Mouse (Mus musculus): Measurements from ENCODE around the gene Gm11034. TPM values are rescaled to one million over a fixed set of nuclear protein-coding genes. Genes with fewer than 3 reads are reported as not detected.

The Gm11034 gene
- polyA plus RNA-seq, 1 experiment = not detected

DNA sequence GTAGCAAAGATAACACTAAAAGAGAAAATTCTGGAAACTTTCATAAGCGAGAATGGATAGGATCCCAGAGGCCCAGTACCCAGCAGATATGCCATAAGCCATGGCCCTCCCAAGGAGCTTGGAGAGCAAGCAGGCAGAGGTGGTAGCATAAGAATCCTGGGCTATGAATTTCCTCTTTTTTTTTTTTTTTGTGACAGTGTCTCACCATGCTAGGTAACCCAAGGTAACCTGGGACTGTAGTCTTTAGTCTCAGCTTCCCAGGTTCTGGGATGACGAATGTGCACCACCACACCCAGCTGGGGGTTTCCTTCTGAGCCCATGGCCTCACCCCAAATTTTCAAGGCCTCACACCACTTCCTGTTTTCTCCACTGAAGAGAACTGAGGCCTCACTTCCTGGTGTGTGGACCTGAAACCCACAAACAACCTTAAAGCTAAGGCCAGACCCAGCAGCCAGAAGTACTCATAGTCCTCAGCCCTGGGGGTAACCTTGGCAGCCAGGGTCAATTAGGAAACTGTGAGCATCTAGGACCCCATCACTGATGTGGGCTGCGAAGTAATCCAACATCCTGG, 44.3 kb downstream of the Gm11034 start:
- no peak overlapping the region for H3K4me3 ChIP-seq (ENCODE audit: insufficient read depth, poor library complexity, severe bottlenecking)
- peaks cover 24% of the 10 kb centered on the region for H3K79me2 ChIP-seq (ENCODE audit: control insufficient read depth, insufficient read depth)
- no peak overlapping the region for H3ac ChIP-seq (ENCODE audit: control insufficient read depth, insufficient read length, low read depth)
- H3K27me3 ChIP-seq (ENCODE audit: control insufficient read depth, insufficient read depth, insufficient read length) = no peaks in the 10 kb centered on the region
- H3K79me3 ChIP-seq (ENCODE audit: low read depth) = peaks cover 4% of the 10 kb centered on the region
- TF ChIP-seq MYOG (IDR thresholded peaks at IDR 0.05; ENCODE audit: control insufficient read depth, extremely low read depth, insufficient read length) (no peak), CEBPB (IDR thresholded peaks at IDR 0.05; ENCODE audit: low read depth) (no peak), CTCF (IDR thresholded peaks at IDR 0.05; ENCODE audit: control insufficient read depth, insufficient read depth, insufficient read length) (no peak)
- peaks cover 50% of the 10 kb centered on the region for H3K36me3 ChIP-seq (ENCODE audit: control insufficient read depth, insufficient read depth)

Other genes starting within 250 kb of the Gm11034 start
- not detected for gene Cyp4f18, start 204.0 kb downstream of the Gm11034 start, polyA plus RNA-seq (2012; fragmentation: generic; extraction: Trizol)
- not detected for gene Olfr372, start 172.4 kb downstream of the Gm11034 start, polyA plus RNA-seq (2012; fragmentation: generic; extraction: Trizol)
- not detected for gene Olfr373, start 130.5 kb downstream of the Gm11034 start, polyA plus RNA-seq (2012; fragmentation: generic; extraction: Trizol)
- gene Olfr374, start 106.6 kb downstream of the Gm11034 start, polyA plus RNA-seq (2012; fragmentation: generic; extraction: Trizol) = 0.01 TPM
- 434 TPM for gene Tpm4, start 78.7 kb downstream of the Gm11034 start, polyA plus RNA-seq (2012; fragmentation: generic; extraction: Trizol)
- gene Rab8a, start 52.4 kb downstream of the Gm11034 start, polyA plus RNA-seq (2012; fragmentation: generic; extraction: Trizol) = 122 TPM
- 0.04 TPM for gene Hsh2d, start 24.0 kb downstream of the Gm11034 start, polyA plus RNA-seq (2012; fragmentation: generic; extraction: Trizol)
- gene Cib3, start 799 bp downstream of the Gm11034 start, polyA plus RNA-seq (2012; fragmentation: generic; extraction: Trizol) = not detected
- gene Fam32a, start 6.1 kb upstream of the Gm11034 start, polyA plus RNA-seq (2012; fragmentation: generic; extraction: Trizol) = 40.7 TPM
- gene Ap1m1, start 26.4 kb upstream of the Gm11034 start, polyA plus RNA-seq (2012; fragmentation: generic; extraction: Trizol) = 77.7 TPM
- 107 TPM for gene Gm10282, start 91.6 kb upstream of the Gm11034 start, polyA plus RNA-seq (2012; fragmentation: generic; extraction: Trizol)
- gene Klf2, start 105.4 kb upstream of the Gm11034 start, polyA plus RNA-seq (2012; fragmentation: generic; extraction: Trizol) = 9.9 TPM
- 29.4 TPM for gene Eps15l1, start 207.8 kb upstream of the Gm11034 start, polyA plus RNA-seq (2012; fragmentation: generic; extraction: Trizol)
- 1.6 TPM for gene Calr3, start 230.2 kb upstream of the Gm11034 start, polyA plus RNA-seq (2012; fragmentation: generic; extraction: Trizol)
- gene 1700030K09Rik, start 230.2 kb upstream of the Gm11034 start, polyA plus RNA-seq (2012; fragmentation: generic; extraction: Trizol) = 5.9 TPM

Data from C2C12 (cell line).